Comparison of ENCODE assay signal across 23 mouse cellular contexts in the genomic region with DNA sequence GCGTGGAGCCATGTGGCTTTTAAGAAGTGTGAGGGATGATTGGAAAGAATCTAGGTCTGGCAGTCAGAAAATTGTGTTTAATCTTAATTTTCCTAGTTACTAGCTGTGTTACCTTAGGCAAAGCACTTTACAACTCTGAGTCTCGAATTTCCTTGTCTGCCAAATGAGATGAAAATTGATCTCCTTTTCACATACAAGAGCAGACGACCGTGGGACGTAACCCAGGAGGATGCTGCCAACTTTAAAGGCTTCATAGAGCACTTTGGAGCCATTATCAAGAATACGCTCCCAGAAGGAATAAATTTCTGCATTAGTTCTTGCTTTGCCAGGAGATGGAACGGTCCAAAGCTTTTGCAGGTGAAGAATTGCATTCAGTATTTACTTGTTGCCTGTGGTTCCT.
"Had no signal": no experiment of that assay in that cellular context is flagged by ENCODE, and none has a peak within 500 bp of the region (broad histone marks: within the 10 kb centered on the region; RNA-seq: fewer than 3 reads in every experiment).

No protein-coding gene starts in this region.

- DNase-seq: kidney, adult 9 months; kidney, postnatal 14 days; kidney, postnatal 4 days; layer of hippocampus, postnatal 36 days; liver, postnatal 0 days; lung, embryonic 14.5 days; retina, postnatal 1 day; right cerebral cortex, postnatal 25 days; spleen, adult 18-20 months; thymus, postnatal 25 days had no signal

- H3K27me3 ChIP-seq: megakaryocyte, embryonic 14.5 days; midbrain, embryonic 13.5 days; neural tube, embryonic 13.5 days; stomach, embryonic 15.5 days had no signal

- H3K9ac ChIP-seq: liver, embryonic 14.5 days; liver, postnatal 0 days; lung, embryonic 14.5 days; midbrain, embryonic 13.5 days; neural tube, embryonic 13.5 days; stomach, embryonic 15.5 days had no signal

- H3K9me3 ChIP-seq: megakaryocyte, embryonic 14.5 days; midbrain, embryonic 10.5 days; midbrain, embryonic 13.5 days; neural tube, embryonic 13.5 days; stomach, embryonic 15.5 days had no signal

- H3K4me2 ChIP-seq: liver, embryonic 11.5 days; lung, embryonic 14.5 days; midbrain, embryonic 13.5 days; neural tube, embryonic 13.5 days; stomach, embryonic 15.5 days had no signal

- H3K4me1 ChIP-seq: megakaryocyte, embryonic 14.5 days; midbrain, embryonic 10.5 days; midbrain, embryonic 13.5 days; neural tube, embryonic 13.5 days; stomach, embryonic 15.5 days had no signal

- H3K36me3 ChIP-seq: midbrain, embryonic 10.5 days; midbrain, embryonic 13.5 days; neural tube, embryonic 13.5 days; stomach, embryonic 15.5 days had no signal

- H3K4me3 ChIP-seq: layer of hippocampus, adult 2 months; left cerebral cortex, adult 2 months; megakaryocyte, embryonic 14.5 days; midbrain, embryonic 10.5 days; midbrain, embryonic 13.5 days; myocyte; neural tube, embryonic 13.5 days; stomach, embryonic 15.5 days had no signal

- H3K27ac ChIP-seq: layer of hippocampus, adult 2 months; left cerebral cortex, adult 2 months; liver, embryonic 14.5 days; macrophage; midbrain, embryonic 10.5 days; midbrain, embryonic 13.5 days; neural tube, embryonic 13.5 days; stomach, embryonic 15.5 days had no signal

- ATAC-seq: liver, postnatal 0 days; lung, postnatal 0 days; midbrain, embryonic 13.5 days; midbrain, embryonic 16.5 days had no signal
